Mouse (Mus musculus): Measurements from ENCODE around the gene Gsk3b. TPM values are rescaled to one million over a fixed set of nuclear protein-coding genes. Genes with fewer than 3 reads are reported as not detected.
A peak's percentile ranks its signal among the peaks of the same experiment; 100 is the strongest.
"Not testable (repeated sequence)": the region's sequence is repeated elsewhere in the genome, so short reads cannot be mapped to it uniquely, and the experiment has no call there.

The Gsk3b gene
- polyA plus RNA-seq (2015; fragmentation: Nextera tagmentation; extraction: Ambion mirVana), result 12.8 and 14.3 TPM in 2 replicates

- Histone ChIP-seq H3K4me3 (replicated peaks) (peak within 1 kb of the TSS; percentile 97), H3K27me3 (no peaks in the 10 kb centered on the region), H3K9me3 (replicated peaks) (no peaks in the 10 kb centered on the region), H3K27ac (peak within 1 kb of the TSS; percentile 99), H3K36me3 (no peaks in the 10 kb centered on the region), H3K4me2 (peak within 1 kb of the TSS; percentile 94), H3K4me1 (replicated peaks) (peaks cover 32% of the 10 kb centered on the region), H3K9ac (peak within 1 kb of the TSS; percentile 99)
- under 1% methylated on average over 65 of the region's 69 CpGs for WGBS (ENCODE audit: insufficient replicate concordance)
- ATAC-seq (ENCODE audit: low read depth), result peak; percentile 91
- peak; percentile 97 for DNase-seq
These were observed at the start of gene Gsk3b for GRCm38 (mm10) chr16:38088629-38089446. TSS of gene Gsk3b (plus strand) at chr16:38089001.

GRCm38 (mm10) chr16:38042160-38042559 lies 46.6 kb upstream of the Gsk3b start:
- H3K27ac ChIP-seq, result no peak overlapping the region
- ATAC-seq (ENCODE audit: low read depth) (no peak), DNase-seq (no peak)
- H3K4me1 ChIP-seq (replicated peaks), result no peaks in the 10 kb centered on the region
- H3K27me3 ChIP-seq, result no peaks in the 10 kb centered on the region
- H3K4me3 ChIP-seq (replicated peaks), result no peak overlapping the region
- H3K9ac ChIP-seq, result no peak overlapping the region
- no peaks in the 10 kb centered on the region for H3K36me3 ChIP-seq
- H3K9me3 ChIP-seq (replicated peaks), result no peaks in the 10 kb centered on the region
- WGBS (ENCODE audit: insufficient replicate concordance), result 75% methylated on average over 1 of the region's 1 CpGs
- H3K4me2 ChIP-seq, result no peak overlapping the region

GRCm38 (mm10) chr16:38044551-38044950 lies 44.2 kb upstream of the Gsk3b start:
- H3K4me2 ChIP-seq, result no peak overlapping the region
- no peaks in the 10 kb centered on the region for H3K27me3 ChIP-seq
- no peaks in the 10 kb centered on the region for H3K4me1 ChIP-seq (replicated peaks)
- no peaks in the 10 kb centered on the region for H3K9me3 ChIP-seq (replicated peaks)
- H3K27ac ChIP-seq, result no peak overlapping the region
- no peaks in the 10 kb centered on the region for H3K36me3 ChIP-seq
- no peak for ATAC-seq (ENCODE audit: low read depth)
- WGBS (ENCODE audit: insufficient replicate concordance), result 74% methylated on average over 5 of the region's 5 CpGs
- no peak overlapping the region for H3K4me3 ChIP-seq (replicated peaks)
- DNase-seq, result no peak
- no peak overlapping the region for H3K9ac ChIP-seq

- Histone ChIP-seq H3K27me3 (no peaks in the 10 kb centered on the region), H3K4me2 (no peak overlapping the region), H3K4me1 (replicated peaks) (no peaks in the 10 kb centered on the region), H3K4me3 (replicated peaks) (no peak overlapping the region), H3K27ac (no peak overlapping the region), H3K36me3 (no peaks in the 10 kb centered on the region), H3K9me3 (replicated peaks) (no peaks in the 10 kb centered on the region), H3K9ac (no peak overlapping the region)
- no peak for DNase-seq
- no peak for ATAC-seq (ENCODE audit: low read depth)
- 66% methylated on average over 23 of the region's 23 CpGs for WGBS (ENCODE audit: insufficient replicate concordance)
These were observed 40.8 kb upstream of the Gsk3b start for GRCm38 (mm10) chr16:38047781-38048558.

DNA sequence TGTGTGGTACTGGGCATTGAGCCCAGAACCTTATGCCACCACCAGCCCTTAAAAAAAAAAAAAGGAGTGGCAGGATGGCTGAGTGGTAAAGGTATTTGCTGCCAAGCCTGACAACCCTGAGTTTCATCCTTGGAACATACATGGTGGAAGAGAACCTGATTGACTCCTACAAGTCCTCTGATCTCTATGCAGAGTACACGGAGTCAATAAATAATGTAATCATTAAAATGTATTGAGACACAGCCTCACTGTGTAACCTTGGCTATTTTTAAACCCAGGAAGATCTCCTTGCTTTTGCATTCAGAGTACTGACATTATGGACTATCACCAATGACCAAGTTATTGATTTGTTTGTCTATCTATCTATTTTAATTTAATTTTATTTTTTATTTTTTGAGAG lies 30.9 kb upstream of the Gsk3b start:
- WGBS (ENCODE audit: insufficient replicate concordance), result 65% methylated on average over 1 of the region's 1 CpGs
- ATAC-seq (ENCODE audit: low read depth), result no peak
- H3K27ac ChIP-seq, result no peak overlapping the region

DNA sequence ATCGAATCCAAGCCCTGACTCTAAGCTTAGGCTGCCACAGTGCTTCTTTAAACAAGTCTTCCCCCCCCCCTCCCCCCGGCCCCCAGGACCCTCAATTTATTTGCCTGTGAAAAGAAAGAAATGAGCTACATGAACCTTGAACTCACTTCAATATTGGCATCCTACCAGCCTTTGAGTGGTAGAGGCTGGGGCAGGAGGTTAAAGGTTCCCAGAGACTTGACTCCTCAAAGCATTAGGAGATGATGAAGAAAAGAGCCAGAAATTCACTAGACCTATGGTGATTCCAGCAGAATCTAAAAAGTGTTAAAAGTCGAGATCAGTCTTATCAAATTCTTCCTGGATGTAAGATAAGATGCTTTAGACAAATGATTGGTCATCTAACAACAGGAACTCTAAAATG lies 30.0 kb upstream of the Gsk3b start:
- H3K27ac ChIP-seq, result no peak overlapping the region
- no peak overlapping the region for H3K4me2 ChIP-seq
- no peak overlapping the region for H3K4me3 ChIP-seq (replicated peaks)
- WGBS (ENCODE audit: insufficient replicate concordance), result 52% methylated on average over 3 of the region's 3 CpGs
- no peak for DNase-seq
- no peaks in the 10 kb centered on the region for H3K4me1 ChIP-seq (replicated peaks)
- no peaks in the 10 kb centered on the region for H3K36me3 ChIP-seq
- no peak for ATAC-seq (ENCODE audit: low read depth)
- no peaks in the 10 kb centered on the region for H3K9me3 ChIP-seq (replicated peaks)
- H3K9ac ChIP-seq, result no peak overlapping the region
- no peaks in the 10 kb centered on the region for H3K27me3 ChIP-seq

More for the DNA sequence above, 30.9 kb upstream of the Gsk3b start:
- Histone ChIP-seq H3K4me1 (replicated peaks) (no peaks in the 10 kb centered on the region), H3K9me3 (replicated peaks) (no peaks in the 10 kb centered on the region), H3K36me3 (no peaks in the 10 kb centered on the region), H3K4me3 (replicated peaks) (no peak overlapping the region), H3K4me2 (no peak overlapping the region), H3K27me3 (no peaks in the 10 kb centered on the region), H3K9ac (no peak overlapping the region)
- no peak for DNase-seq

- Histone ChIP-seq H3K27ac (no peak overlapping the region), H3K9ac (no peak overlapping the region), H3K9me3 (replicated peaks) (no peaks in the 10 kb centered on the region), H3K27me3 (no peaks in the 10 kb centered on the region), H3K4me1 (replicated peaks) (no peaks in the 10 kb centered on the region), H3K36me3 (no peaks in the 10 kb centered on the region), H3K4me2 (no peak overlapping the region), H3K4me3 (replicated peaks) (no peak overlapping the region)
- WGBS (ENCODE audit: insufficient replicate concordance), result 62% methylated on average over 4 of the region's 4 CpGs
- DNase-seq (no peak), ATAC-seq (ENCODE audit: low read depth) (no peak)
These were observed 29.2 kb upstream of the Gsk3b start for GRCm38 (mm10) chr16:38059631-38060030.

DNA sequence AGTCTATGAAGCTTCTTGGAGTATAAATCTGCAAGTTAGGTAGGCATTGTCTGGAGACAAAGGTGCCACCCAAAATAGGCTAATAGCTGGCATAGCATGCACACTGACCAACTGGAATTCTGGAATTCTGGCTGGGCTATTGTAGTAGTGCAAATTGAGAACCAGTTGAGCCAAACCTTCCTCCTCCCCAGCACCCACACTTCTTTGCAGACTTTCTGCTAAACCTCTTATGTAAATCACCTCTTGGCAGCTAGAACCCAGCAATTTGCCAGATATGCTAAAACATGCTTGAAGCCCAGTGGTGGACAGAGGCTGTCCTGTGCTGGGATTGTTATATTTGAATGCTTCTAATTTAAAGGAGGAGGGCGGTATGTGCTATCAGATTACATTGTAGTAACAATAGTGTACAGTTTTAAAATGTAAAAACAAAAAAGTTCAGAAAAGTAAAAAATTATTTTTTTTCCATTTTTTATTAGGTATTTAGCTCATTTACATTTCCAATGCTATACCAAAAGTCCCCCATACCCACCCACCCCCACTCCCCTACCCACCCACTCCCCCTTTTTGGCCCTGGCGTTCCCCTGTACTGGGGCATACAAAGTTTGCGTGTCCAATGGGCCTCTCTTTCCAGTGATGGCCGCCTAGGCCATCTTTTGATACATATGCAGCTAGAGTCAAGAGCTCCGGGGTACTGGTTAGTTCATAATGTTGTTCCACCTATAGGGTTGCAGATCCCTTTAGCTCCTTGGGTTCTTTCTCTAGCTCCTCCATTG lies 14.8 kb upstream of the Gsk3b start:
- H3K9ac ChIP-seq; H3K27me3 ChIP-seq; H3K4me1 ChIP-seq (replicated peaks); H3K4me3 ChIP-seq (replicated peaks); DNase-seq; H3K4me2 ChIP-seq; ATAC-seq (ENCODE audit: low read depth); H3K27ac ChIP-seq; H3K9me3 ChIP-seq (replicated peaks); H3K36me3 ChIP-seq: not testable (repeated sequence)
- WGBS (ENCODE audit: insufficient replicate concordance), result 79% methylated on average over 1 of the region's 5 CpGs

GRCm38 (mm10) chr16:38080201-38080600 lies 8.6 kb upstream of the Gsk3b start:
- Histone ChIP-seq H3K9ac (no peak overlapping the region), H3K4me1 (replicated peaks) (no peaks in the 10 kb centered on the region), H3K4me2 (no peak overlapping the region), H3K36me3 (no peaks in the 10 kb centered on the region), H3K4me3 (replicated peaks) (no peak overlapping the region), H3K27ac (no peak overlapping the region), H3K27me3 (no peaks in the 10 kb centered on the region), H3K9me3 (replicated peaks) (no peaks in the 10 kb centered on the region)
- DNase-seq (no peak), ATAC-seq (ENCODE audit: low read depth) (no peak)
- 36% methylated on average over 1 of the region's 1 CpGs for WGBS (ENCODE audit: insufficient replicate concordance)

DNA sequence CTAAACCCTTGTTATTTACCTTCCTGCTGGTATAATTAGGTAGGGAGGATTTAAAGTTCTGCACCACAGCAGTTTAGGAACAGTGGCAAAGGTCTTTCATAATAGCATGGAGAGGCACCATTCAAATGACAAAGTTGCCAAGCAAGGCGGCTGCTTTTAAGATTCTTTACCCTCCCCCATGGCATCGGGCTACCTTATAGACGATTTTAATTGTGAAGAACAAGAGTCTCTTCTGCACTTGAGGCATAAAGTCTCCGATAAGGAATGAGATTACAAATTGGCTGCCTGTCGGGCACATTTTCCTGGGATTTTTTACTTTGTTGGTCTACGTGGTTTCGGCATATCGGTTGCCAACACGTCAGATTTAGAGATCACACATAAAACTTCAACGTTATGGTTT lies 1.6 kb upstream of the Gsk3b start:
- H3K9me3 ChIP-seq (replicated peaks), result no peaks in the 10 kb centered on the region
- peak overlapping the region; percentile 89; the same call in 1 of the 2 replicates for H3K9ac ChIP-seq
- 67% methylated on average over 10 of the region's 10 CpGs for WGBS (ENCODE audit: insufficient replicate concordance)
- H3K4me1 ChIP-seq (replicated peaks), result peaks cover 16% of the 10 kb centered on the region
- no peaks in the 10 kb centered on the region for H3K36me3 ChIP-seq
- peak overlapping the region; percentile 99 for H3K27ac ChIP-seq
- no peaks in the 10 kb centered on the region for H3K27me3 ChIP-seq
- ATAC-seq (ENCODE audit: low read depth) (no peak), DNase-seq (no peak)
- H3K4me2 ChIP-seq, result peak overlapping the region; percentile 94
- peak overlapping the region; percentile 97; the same call in 1 of the 2 replicates for H3K4me3 ChIP-seq (replicated peaks)

GRCm38 (mm10) chr16:38087645-38088125 lies 1.1 kb upstream of the Gsk3b start:
- peak overlapping the region; percentile 94 for H3K4me2 ChIP-seq
- H3K9ac ChIP-seq, result peak overlapping the region; percentile 89
- no peaks in the 10 kb centered on the region for H3K27me3 ChIP-seq
- 15% methylated on average over 11 of the region's 11 CpGs for WGBS (ENCODE audit: insufficient replicate concordance)
- peaks cover 20% of the 10 kb centered on the region for H3K4me1 ChIP-seq (replicated peaks)
- DNase-seq (no peak), ATAC-seq (ENCODE audit: low read depth) (no peak)
- no peaks in the 10 kb centered on the region for H3K36me3 ChIP-seq
- peak overlapping the region; percentile 99 for H3K27ac ChIP-seq
- no peaks in the 10 kb centered on the region for H3K9me3 ChIP-seq (replicated peaks)
- peak overlapping the region; percentile 97 for H3K4me3 ChIP-seq (replicated peaks)
